Mouse (Mus musculus) retina, embryonic 14.5 days (tissue): ENCODE data around the gene Cdc37.

Experiments used
- DNase-seq: peaks from one replicate; pipeline ENCODE4 v3.0.0-alpha.2; 2015; ENCODE audit warnings: low spot score

Gene Cdc37

GRCm38 (mm10) chr9:21097793-21098192, 52.0 kb downstream of the Cdc37 start:
- no peak for DNase-seq

- DNase-seq: no peak
Measured at GRCm38 (mm10) chr9:21095958-21096357, 53.8 kb downstream of the Cdc37 start.

GRCm38 (mm10) chr9:21093423-21093822, 56.4 kb downstream of the Cdc37 start:
- no peak for DNase-seq

GRCm38 (mm10) chr9:21091707-21092320, 58.0 kb downstream of the Cdc37 start, which contains the start of the genes Gm38431 and Raver1:
Gene Gm38431, minus strand, starts transcription at chr9:21091997.
Gene Raver1, minus strand, starts transcription at chr9:21092008.
- DNase-seq: peak; percentile 99

- DNase-seq: peak; percentile 2
Measured at GRCm38 (mm10) chr9:21090972-21091706, 58.6 kb downstream of the Cdc37 start.

GRCm38 (mm10) chr9:21090537-21090936, 59.2 kb downstream of the Cdc37 start:
- no peak for DNase-seq

- no peak for DNase-seq
Measured at GRCm38 (mm10) chr9:21083324-21083723, 66.5 kb downstream of the Cdc37 start.
